8 mouse cellular contexts compared by ENCODE assay signal in the genomic region with DNA sequence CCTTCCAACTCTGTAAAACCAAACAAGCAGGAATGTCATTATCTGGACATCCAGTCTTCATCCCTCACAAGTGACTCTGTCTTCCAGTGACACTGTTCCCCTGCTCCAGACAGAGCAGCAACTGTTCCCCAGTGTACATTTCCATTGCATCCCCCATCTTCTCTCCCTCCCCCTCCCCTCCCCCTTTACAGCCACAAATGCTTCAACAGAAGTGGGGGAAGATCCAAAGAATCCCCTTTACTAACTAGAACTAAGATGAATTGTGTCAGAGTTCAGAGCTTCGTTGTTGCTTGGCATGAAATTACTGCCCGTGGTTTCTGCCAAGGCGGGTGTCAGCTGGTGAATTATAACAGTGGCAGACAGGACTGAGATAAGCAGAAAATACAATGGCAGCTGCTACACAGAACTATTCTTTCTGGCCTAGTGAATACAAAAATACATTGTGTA.
DNase-seq lines count a peak whose midpoint lies in the region; ATAC-seq and TF ChIP-seq lines count a peak whose summit lies in the region.

No protein-coding gene starts in this region.

- H3K4me2 ChIP-seq in forebrain, embryonic 15.5 days (replicated peaks) = no peak overlapping the region
- H3K4me2 ChIP-seq in lung, embryonic 14.5 days = no peak overlapping the region

- DNase-seq in 3T3-L1 (ENCODE audit: low read depth, low spot score) = peak; percentile 29
- peak; percentile 54 for DNase-seq in adrenal gland, postnatal 10 days
- DNase-seq in kidney, adult 9 months = peak; percentile 28
- DNase-seq in lung, embryonic 14.5 days = peak; percentile 66
- peak; percentile 82 for DNase-seq in retina, postnatal 1 day
- no peak for DNase-seq in gastrocnemius, postnatal 36 days

- 7% methylated on average over 3 of the region's 3 CpGs for WGBS in forebrain, embryonic 15.5 days
- 24% methylated on average over 3 of the region's 3 CpGs for WGBS in lung, embryonic 14.5 days

- no peak for TF ChIP-seq CTCF in lung, embryonic 14.5 days (IDR thresholded peaks at IDR 0.05; ENCODE audit: low read depth)

- no peak overlapping the region for H3K9ac ChIP-seq in forebrain, embryonic 15.5 days (replicated peaks)
- H3K9ac ChIP-seq in lung, embryonic 14.5 days = no peak overlapping the region

- H3K27ac ChIP-seq in forebrain, embryonic 15.5 days (replicated peaks) = peak overlapping the region; percentile 29
- H3K27ac ChIP-seq in lung, embryonic 14.5 days (ENCODE audit: low read depth) = no peak overlapping the region

- intact Hi-C loops in gastrocnemius, postnatal 36 days (cut with DNase I) = no loop called here

- ATAC-seq in forebrain, embryonic 15.5 days (replicated peaks) = peak; percentile 90
- ATAC-seq in lung, embryonic 14.5 days (ENCODE audit: insufficient read depth) = no peak; the same call in 1 of the 2 replicates
- no peak for ATAC-seq in erythroblast, adult 5-6 weeks (replicated peaks; ENCODE audit: low FRiP score, poor library complexity, severe bottlenecking)

- H3K9me3 ChIP-seq in forebrain, embryonic 15.5 days = no peaks in the 10 kb centered on the region
- no peaks in the 10 kb centered on the region for H3K9me3 ChIP-seq in lung, embryonic 14.5 days (ENCODE audit: low read depth, low read length)

- peaks cover 16% of the 10 kb centered on the region for H3K4me1 ChIP-seq in forebrain, embryonic 15.5 days
- peaks cover 3% of the 10 kb centered on the region; the same call in 1 of the 2 replicates for H3K4me1 ChIP-seq in lung, embryonic 14.5 days (ENCODE audit: insufficient read depth)

- no peaks in the 10 kb centered on the region for H3K27me3 ChIP-seq in forebrain, embryonic 15.5 days
- H3K27me3 ChIP-seq in lung, embryonic 14.5 days (ENCODE audit: insufficient read depth, low read length) = no peaks in the 10 kb centered on the region

- H3K36me3 ChIP-seq in forebrain, embryonic 15.5 days = no peaks in the 10 kb centered on the region
- H3K36me3 ChIP-seq in lung, embryonic 14.5 days (ENCODE audit: insufficient read depth) = no peaks in the 10 kb centered on the region

- H3K4me3 ChIP-seq in forebrain, embryonic 15.5 days = no peak overlapping the region
- H3K4me3 ChIP-seq in lung, embryonic 14.5 days (ENCODE audit: low read depth, low read length) = no peak overlapping the region

Comparison
In these comparisons a context has a peak if more than half of its experiments do, and no peak if none do; other contexts are left out.
1. DNase-seq: peak in 3T3-L1 (single experiment), adrenal gland, postnatal 10 days (single experiment), kidney, adult 9 months (single experiment), lung, embryonic 14.5 days (single experiment) and retina, postnatal 1 day (single experiment); none in gastrocnemius, postnatal 36 days (0 of 2).